ENCODE assay signal across 8 mouse cellular contexts in genomic region chr3:104671543-104671942, GRCm38 (mm10). TPM values are rescaled to one million over a fixed set of nuclear protein-coding genes. Genes with fewer than 3 reads are reported as not detected.
DNase-seq lines count a peak whose midpoint lies in the region; ATAC-seq lines count a peak whose summit lies in the region.

No protein-coding gene starts in this region.

- no peak for ATAC-seq in forebrain, embryonic 11.5 days (replicated peaks; ENCODE audit: low FRiP score)

- no peaks in the 10 kb centered on the region for H3K9me3 ChIP-seq in forebrain, embryonic 10.5 days
- no peaks in the 10 kb centered on the region for H3K9me3 ChIP-seq in forebrain, embryonic 11.5 days (ENCODE audit: control insufficient read depth, low read length)

- H3K4me3 ChIP-seq in forebrain, embryonic 10.5 days = no peak overlapping the region
- H3K4me3 ChIP-seq in forebrain, embryonic 11.5 days (ENCODE audit: low read depth, low read length) = no peak overlapping the region

- DNase-seq in forebrain, embryonic 10.5 days (ENCODE audit: extremely low spot score, low spot score) = no peak
- no peak for DNase-seq in forebrain, embryonic 11.5 days (ENCODE audit: low spot score)
- DNase-seq in right cerebral cortex, adult 18-20 months = peak; percentile 46
- DNase-seq in right cerebral cortex, postnatal 36 days (ENCODE audit: low spot score in 2 of 2) = no peak
- peak; percentile 8 for DNase-seq in lung, postnatal 14 days
- peak; percentile 65 for DNase-seq in thymus, postnatal 14 days
- no peak for DNase-seq in urinary bladder, postnatal 25 days (ENCODE audit: low spot score)
- DNase-seq in embryo, embryonic 10 days (ENCODE audit: low spot score) = no peak

- H3K27ac ChIP-seq in forebrain, embryonic 10.5 days = peak overlapping the region; percentile 6; the same call in 1 of the 2 replicates
- no peak overlapping the region for H3K27ac ChIP-seq in forebrain, embryonic 11.5 days (ENCODE audit: low read depth, low read length)

- H3K4me2 ChIP-seq in forebrain, embryonic 11.5 days (ENCODE audit: low read depth, low read length, severe bottlenecking) = no peak overlapping the region

- 81% methylated on average over 6 of the region's 6 CpGs for WGBS in forebrain, embryonic 10.5 days
- WGBS in forebrain, embryonic 11.5 days = 73% methylated on average over 6 of the region's 6 CpGs

- H3K9ac ChIP-seq in forebrain, embryonic 11.5 days (ENCODE audit: low read length) = no peak overlapping the region

- peaks cover 54% of the 10 kb centered on the region for H3K4me1 ChIP-seq in forebrain, embryonic 10.5 days
- peaks cover 6% of the 10 kb centered on the region; the same call in 1 of the 2 replicates for H3K4me1 ChIP-seq in forebrain, embryonic 11.5 days (replicated peaks; ENCODE audit: control insufficient read depth, insufficient read depth, low read length)

- peaks cover 11% of the 10 kb centered on the region; the same call in 1 of the 2 replicates for H3K27me3 ChIP-seq in forebrain, embryonic 10.5 days (ENCODE audit: poor library complexity, severe bottlenecking)
- no peaks in the 10 kb centered on the region for H3K27me3 ChIP-seq in forebrain, embryonic 11.5 days (ENCODE audit: control insufficient read depth, insufficient read depth, low read length)

- H3K36me3 ChIP-seq in forebrain, embryonic 10.5 days (replicated peaks) = no peaks in the 10 kb centered on the region
- no peaks in the 10 kb centered on the region for H3K36me3 ChIP-seq in forebrain, embryonic 11.5 days (ENCODE audit: control insufficient read depth, insufficient read depth, low read length)

RNA-seq across cellular contexts. Expression of gene Slc16a1, which starts 33.1 kb away (rescaled TPM):
- 57.3 and 60.0 TPM in 2 replicates for polyA plus RNA-seq in forebrain, embryonic 10.5 days (2016; fragmentation: Nextera tagmentation; extraction: Ambion mirVana)
- 45.1 and 45.9 TPM in 2 replicates for polyA plus RNA-seq in forebrain, embryonic 11.5 days (2014; fragmentation: Nextera tagmentation; extraction: Ambion mirVana)

Comparison
In these comparisons a context has a peak if more than half of its experiments do, and no peak if none do; other contexts are left out.
1. DNase-seq: peak in right cerebral cortex, adult 18-20 months (single experiment), lung, postnatal 14 days (single experiment) and thymus, postnatal 14 days (single experiment); none in forebrain, embryonic 10.5 days (single experiment), forebrain, embryonic 11.5 days (single experiment), right cerebral cortex, postnatal 36 days (0 of 2), urinary bladder, postnatal 25 days (single experiment) and embryo, embryonic 10 days (single experiment).